Mouse (Mus musculus) intestine, postnatal 0 days (tissue): ENCODE measurements at regions not wholly inside any gene's neighbourhood (a gene's known extent, or its start where the extent isn't known, plus 50 kb on each side); places are given as distances from the start of the nearest gene placed in this dataset.
A peak's percentile ranks its signal among the peaks of the same experiment; 100 is the strongest.

Experiments
- ATAC-seq: fragments of 200-750 bp; cut with Nextera tagmentation; 2 replicates; pipeline ENCODE4 v1.8.0; 2017; ENCODE audit warnings: mild to moderate bottlenecking, moderate TSS enrichment, moderate library complexity
- H3K27ac ChIP-seq: fragments of 300-500 bp; sonication (generic); 2 replicates; pipeline ENCODE4 v1.5.1; 2014; ENCODE audit warnings: mild to moderate bottlenecking, low read depth, low read length, moderate library complexity
- H3K27me3 ChIP-seq: fragments of 300-500 bp; sonication (generic); replicated peaks from 2 replicates; pipeline ENCODE4 v1.6.1; 2014; ENCODE audit warnings: low read length, mixed read lengths; ENCODE audit not compliant: control insufficient read depth, insufficient read depth
- H3K36me3 ChIP-seq: fragments of 300-500 bp; sonication (generic); 2 replicates; pipeline ENCODE4 v1.6.1; 2014; ENCODE audit warnings: mild to moderate bottlenecking, moderate library complexity; ENCODE audit not compliant: control insufficient read depth, insufficient read depth
- H3K4me1 ChIP-seq: fragments of 300-500 bp; sonication (generic); replicated peaks from 2 replicates; pipeline ENCODE4 v1.6.1; 2014; ENCODE audit warnings: antibody characterized with exemption, low read length, mixed read lengths; ENCODE audit not compliant: control insufficient read depth, insufficient read depth
- H3K4me2 ChIP-seq: fragments of 300-500 bp; sonication (generic); replicated peaks from 2 replicates; pipeline ENCODE4 v1.6.1; 2014; ENCODE audit warnings: low read depth, mild to moderate bottlenecking, moderate library complexity
- H3K4me3 ChIP-seq: fragments of 300-500 bp; sonication (generic); 2 replicates; pipeline ENCODE4 v1.5.1; 2014; ENCODE audit warnings: low read depth, low read length
- H3K9ac ChIP-seq: fragments of 300-500 bp; sonication (generic); 2 replicates; pipeline ENCODE4 v1.6.1; 2014; ENCODE audit warnings: mild to moderate bottlenecking, low read depth, low read length
- H3K9me3 ChIP-seq: fragments of 300-500 bp; sonication (generic); 2 replicates; pipeline ENCODE4 v1.6.1; 2016; ENCODE audit warnings: mixed run types; ENCODE audit not compliant: control insufficient read depth
- CTCF ChIP-seq: sonication (generic); IDR thresholded peaks from 2 replicates; pipeline ENCODE4 v1.5.1; 2016; ENCODE audit warnings: low read depth, mild to moderate bottlenecking, control low read depth, antibody characterized with exemption, moderate library complexity
- WGBS: fragments of 180-500 bp; shearing (Covaris S2); extraction: QIAGEN DNeasy Blood & Tissue Kit; methylation state at CpG from one replicate; pipeline ENCODE4 v1.1.7; 2014; 5-methylcytosine and 5-hydroxymethylcytosine counted together

GRCm38 (mm10) chr10:19184886-19185285 lies 169.4 kb upstream of the Tnfaip3 start:
- H3K4me1 ChIP-seq = 0 out of 2 replicates have a peak, but pooled peaks cover 5% of the 10 kb centered on the region
- H3K27ac ChIP-seq = no peak overlapping the region
- H3K9me3 ChIP-seq = no peaks in the 10 kb centered on the region
- H3K4me3 ChIP-seq = no peak overlapping the region
- no peak overlapping the region for H3K4me2 ChIP-seq
- no peak for TF ChIP-seq CTCF
- H3K27me3 ChIP-seq = no peaks in the 10 kb centered on the region
- 92% methylated on average over 7 of the region's 7 CpGs for WGBS
- no peak for ATAC-seq
- no peaks in the 10 kb centered on the region for H3K36me3 ChIP-seq
- no peak overlapping the region for H3K9ac ChIP-seq

GRCm38 (mm10) chr10:19177895-19178294 lies 162.4 kb upstream of the Tnfaip3 start:
- H3K4me2 ChIP-seq = no peak overlapping the region
- no peaks in the 10 kb centered on the region for H3K9me3 ChIP-seq
- TF ChIP-seq CTCF = no peak
- H3K36me3 ChIP-seq = no peaks in the 10 kb centered on the region
- 84% methylated on average over 5 of the region's 5 CpGs for WGBS
- 0 out of 2 replicates have a peak, but pooled peaks cover 2% of the 10 kb centered on the region for H3K4me1 ChIP-seq
- H3K27ac ChIP-seq = no peak overlapping the region
- H3K27me3 ChIP-seq = no peaks in the 10 kb centered on the region
- ATAC-seq = no peak
- no peak overlapping the region for H3K9ac ChIP-seq
- no peak overlapping the region for H3K4me3 ChIP-seq

GRCm38 (mm10) chr10:19177414-19177813 lies 162.0 kb upstream of the Tnfaip3 start:
- Histone ChIP-seq H3K4me2 (no peak overlapping the region), H3K9ac (no peak overlapping the region), H3K36me3 (no peaks in the 10 kb centered on the region), H3K27me3 (no peaks in the 10 kb centered on the region), H3K4me1 (0 out of 2 replicates have a peak, but pooled peaks cover 2% of the 10 kb centered on the region), H3K9me3 (no peaks in the 10 kb centered on the region), H3K27ac (no peak overlapping the region), H3K4me3 (no peak overlapping the region)
- ATAC-seq = peak; percentile 45
- no peak for TF ChIP-seq CTCF
- 46% methylated on average over 2 of the region's 2 CpGs for WGBS

GRCm38 (mm10) chr10:19176249-19176648 lies 160.8 kb upstream of the Tnfaip3 start:
- ATAC-seq = no peak
- Histone ChIP-seq H3K36me3 (no peaks in the 10 kb centered on the region), H3K9ac (no peak overlapping the region), H3K27me3 (no peaks in the 10 kb centered on the region), H3K4me2 (no peak overlapping the region), H3K4me1 (peaks cover 4% of the 10 kb centered on the region; the same call in 1 of the 2 replicates), H3K4me3 (no peak overlapping the region), H3K27ac (no peak overlapping the region), H3K9me3 (no peaks in the 10 kb centered on the region)
- no peak for TF ChIP-seq CTCF
- 54% methylated on average over 3 of the region's 3 CpGs for WGBS

GRCm38 (mm10) chr10:19171834-19172233 lies 156.4 kb upstream of the Tnfaip3 start:
- ATAC-seq = no peak
- H3K27ac ChIP-seq = no peak overlapping the region
- no peak overlapping the region for H3K4me2 ChIP-seq
- no peak for TF ChIP-seq CTCF
- H3K4me1 ChIP-seq = peaks cover 12% of the 10 kb centered on the region
- H3K36me3 ChIP-seq = no peaks in the 10 kb centered on the region
- WGBS = 74% methylated on average over 3 of the region's 3 CpGs
- H3K27me3 ChIP-seq = no peaks in the 10 kb centered on the region
- no peak overlapping the region for H3K4me3 ChIP-seq
- no peaks in the 10 kb centered on the region for H3K9me3 ChIP-seq
- no peak overlapping the region for H3K9ac ChIP-seq

- H3K27ac ChIP-seq = no peak overlapping the region
- no peaks in the 10 kb centered on the region for H3K27me3 ChIP-seq
- WGBS = 28% methylated on average over 4 of the region's 4 CpGs
- no peaks in the 10 kb centered on the region for H3K36me3 ChIP-seq
- H3K4me1 ChIP-seq = peaks cover 10% of the 10 kb centered on the region
- no peak overlapping the region for H3K4me3 ChIP-seq
- H3K9me3 ChIP-seq = no peaks in the 10 kb centered on the region
- H3K4me2 ChIP-seq = no peak overlapping the region
- no peak for ATAC-seq
- no peak for TF ChIP-seq CTCF
- no peak overlapping the region for H3K9ac ChIP-seq
Observed at GRCm38 (mm10) chr10:19170596-19170995, 155.1 kb upstream of the Tnfaip3 start.

GRCm38 (mm10) chr10:19169272-19169671 lies 153.8 kb upstream of the Tnfaip3 start:
- no peak overlapping the region for H3K4me2 ChIP-seq
- H3K27ac ChIP-seq = no peak overlapping the region
- H3K9me3 ChIP-seq = no peaks in the 10 kb centered on the region
- H3K4me1 ChIP-seq = peaks cover 10% of the 10 kb centered on the region
- TF ChIP-seq CTCF = peak; percentile 43
- H3K36me3 ChIP-seq = no peaks in the 10 kb centered on the region
- WGBS = 74% methylated on average over 2 of the region's 2 CpGs
- H3K9ac ChIP-seq = no peak overlapping the region
- ATAC-seq = no peak
- no peak overlapping the region for H3K4me3 ChIP-seq
- no peaks in the 10 kb centered on the region for H3K27me3 ChIP-seq
